Mouse (Mus musculus) gastrocnemius, postnatal 36 days (tissue): ENCODE data around the gene Vps45. TPM values are rescaled to one million over a fixed set of nuclear protein-coding genes. Genes with fewer than 3 reads are reported as not detected.

Experiments
- DNase-seq, 2 experiments: peaks; one replicate each; pipeline ENCODE4 v3.0.0; 2022
- intact Hi-C: fragments of 180-260 bp; cut with DNase I; formaldehyde crosslinking; loops from one replicate; pipeline ENCODE4 v1.15.1; 2025
- total RNA-seq, 2 experiments: library from RNA; stranded (reverse); gene quantifications; 2 replicates each; pipeline ENCODE4 v1.2.3; 2021

Vps45 gene
- total RNA-seq, 2 experiments from 2014 or later, result 13.4 to 17.5 TPM

DNA sequence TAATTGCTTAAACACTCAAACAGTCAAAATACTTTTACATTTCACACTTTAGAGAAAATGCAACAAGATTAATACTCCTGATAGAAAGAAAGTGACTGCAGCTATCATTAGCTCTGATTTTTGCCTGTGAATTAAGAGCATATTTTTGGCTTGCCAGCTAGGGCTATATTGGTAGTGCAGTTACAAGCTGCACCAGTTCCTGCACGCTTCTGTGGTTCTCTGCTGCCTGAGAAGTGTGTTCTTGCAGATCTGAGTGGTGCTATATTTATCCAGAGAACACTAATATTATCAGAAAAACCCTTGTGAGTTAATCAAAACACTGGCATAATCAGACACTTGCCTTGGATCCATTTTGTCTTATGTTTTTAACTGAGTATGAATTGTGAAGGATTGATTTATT, 15.2 kb downstream of the Vps45 start:
- intact Hi-C loops, result no loop called here
- DNase-seq, result no peak

DNA sequence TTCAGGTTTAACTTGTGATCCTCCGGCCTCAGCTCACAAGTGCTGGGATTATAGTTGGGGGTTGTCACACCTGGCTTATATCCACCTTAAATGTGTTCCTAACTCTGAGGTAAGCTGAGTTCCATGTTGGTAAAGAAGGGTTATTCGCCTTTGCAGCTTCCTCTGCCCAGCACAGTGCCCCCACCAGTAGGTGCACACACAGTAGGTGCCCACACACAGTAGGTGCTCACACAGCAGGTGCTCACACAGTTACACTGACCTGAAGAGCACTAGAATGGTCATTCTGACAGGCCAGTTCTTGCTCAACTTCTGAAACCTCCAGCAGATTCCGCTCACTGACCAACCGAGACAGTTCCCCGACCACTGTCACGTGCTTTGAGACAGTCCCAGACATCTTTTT, 17.2 kb downstream of the Vps45 start:
- no peak for DNase-seq
- intact Hi-C loops, result no loop called here

DNA sequence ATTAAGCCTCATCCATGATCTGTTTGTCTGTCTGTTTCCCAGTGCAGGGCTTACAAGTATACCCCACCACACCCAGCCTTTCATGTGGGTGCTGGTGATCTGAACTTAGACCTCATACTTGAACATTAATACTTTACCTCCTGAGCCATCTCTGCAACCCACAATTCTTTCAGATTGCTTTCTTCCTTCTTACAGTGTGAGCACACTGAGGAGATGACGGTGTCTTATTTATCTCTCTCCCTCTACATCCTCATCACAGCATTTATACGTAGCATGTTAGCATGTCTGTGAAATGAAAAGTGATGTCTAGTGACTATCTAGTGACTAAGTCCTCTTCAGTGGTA, 17.6 kb downstream of the Vps45 start:
- no peak for DNase-seq
- intact Hi-C loops, result no loop called here

DNA sequence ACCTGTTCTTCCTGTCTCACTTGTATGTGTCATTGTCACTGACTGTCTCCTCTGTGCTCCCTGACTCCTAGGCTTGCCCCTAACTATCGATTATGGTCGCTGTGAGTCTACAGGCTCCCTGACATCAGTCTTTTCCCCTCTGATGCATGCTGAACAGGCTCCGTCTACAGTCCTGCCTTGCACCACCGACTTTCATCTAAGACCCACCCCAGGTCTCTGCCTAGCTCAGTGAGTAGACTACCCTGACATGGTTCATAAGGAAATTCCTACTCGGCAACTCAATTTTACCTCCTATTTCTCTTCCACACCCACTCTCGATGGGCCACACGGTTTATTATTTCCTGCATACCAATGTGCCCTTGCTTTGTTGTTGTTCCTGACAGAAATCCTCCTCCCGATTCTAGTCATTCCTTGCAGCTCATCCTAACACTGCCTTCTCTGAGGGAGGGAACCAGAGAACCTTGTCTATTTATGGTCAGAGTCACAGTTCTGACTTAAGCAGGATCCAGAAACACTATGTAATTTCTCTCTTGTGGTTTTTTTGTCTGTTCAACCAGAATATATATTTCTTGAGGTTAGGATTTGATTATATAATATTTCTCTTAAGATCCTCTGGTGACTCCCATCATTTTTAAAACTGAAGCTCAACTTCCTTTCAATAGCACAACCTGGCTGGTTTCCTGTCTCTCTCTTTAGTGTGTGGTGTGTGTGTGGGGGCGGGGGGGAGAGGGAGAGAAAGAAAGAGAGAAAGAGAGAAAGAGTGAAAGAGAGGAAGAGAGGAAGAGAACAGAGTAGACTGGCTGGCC, 18.2 kb downstream of the Vps45 start:
- DNase-seq, result no peak
- intact Hi-C loops, result no loop called here

DNA sequence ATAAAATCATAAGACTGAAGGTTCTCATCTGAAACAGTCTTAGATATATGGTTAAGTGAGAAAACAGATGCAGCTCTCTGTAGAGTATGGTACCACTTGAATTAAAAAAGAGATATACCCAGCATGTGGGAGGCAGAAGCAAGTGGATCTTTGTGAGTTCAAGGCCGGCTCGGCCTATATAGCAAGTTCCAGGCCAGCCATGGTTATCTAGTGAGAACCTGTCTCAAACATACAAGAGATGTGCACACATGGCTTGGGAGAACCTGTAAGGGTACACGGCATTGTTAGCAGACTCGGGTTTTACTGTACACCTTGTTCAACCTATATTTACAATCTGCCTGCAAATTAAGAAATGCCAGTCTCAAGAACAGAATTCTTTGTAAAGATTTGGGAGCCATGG, 19.4 kb downstream of the Vps45 start:
- intact Hi-C loops, result no loop called here

DNA sequence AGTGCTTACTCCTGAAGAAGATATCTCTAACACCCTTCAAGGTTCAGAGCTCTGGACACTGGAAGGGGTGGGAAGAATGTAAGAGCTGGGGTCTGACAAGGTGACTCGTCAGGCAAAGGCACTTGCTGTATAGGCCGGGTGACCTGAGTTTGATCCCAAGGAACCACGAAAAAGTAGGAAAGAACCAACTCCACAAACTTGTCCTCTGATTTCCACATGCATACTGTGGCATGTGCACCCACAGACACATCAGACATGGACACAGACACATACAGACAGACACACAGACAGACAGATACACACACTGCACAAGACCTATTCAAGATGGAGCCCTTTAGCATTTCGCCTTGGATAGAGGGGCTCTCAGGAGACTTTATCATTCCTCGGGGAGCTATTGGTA, 20.1 kb downstream of the Vps45 start:
- intact Hi-C loops, result no loop called here
- DNase-seq, result no peak

More for the DNA sequence above, 19.4 kb downstream of the Vps45 start:
- DNase-seq, result no peak

DNA sequence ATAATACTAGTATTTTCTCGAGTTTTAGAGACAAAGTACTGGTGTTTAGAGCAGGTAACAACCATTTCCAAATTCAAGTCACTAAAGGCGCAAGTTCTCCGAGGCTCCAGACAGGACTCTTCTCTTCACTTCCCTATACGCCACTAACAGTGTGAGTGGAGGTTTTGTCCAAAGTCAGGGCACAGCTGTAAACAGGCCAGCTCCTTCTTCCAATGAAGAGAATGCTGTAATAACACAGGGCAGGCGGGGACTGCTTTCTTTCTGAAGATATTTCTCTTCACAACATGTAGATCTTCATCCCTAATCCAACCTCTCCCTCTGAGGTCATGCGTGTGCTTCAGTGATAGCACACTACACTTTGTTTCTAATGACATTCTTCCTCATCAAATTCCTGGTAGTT, 21.5 kb downstream of the Vps45 start:
- intact Hi-C loops, result no loop called here
- no peak for DNase-seq

DNA sequence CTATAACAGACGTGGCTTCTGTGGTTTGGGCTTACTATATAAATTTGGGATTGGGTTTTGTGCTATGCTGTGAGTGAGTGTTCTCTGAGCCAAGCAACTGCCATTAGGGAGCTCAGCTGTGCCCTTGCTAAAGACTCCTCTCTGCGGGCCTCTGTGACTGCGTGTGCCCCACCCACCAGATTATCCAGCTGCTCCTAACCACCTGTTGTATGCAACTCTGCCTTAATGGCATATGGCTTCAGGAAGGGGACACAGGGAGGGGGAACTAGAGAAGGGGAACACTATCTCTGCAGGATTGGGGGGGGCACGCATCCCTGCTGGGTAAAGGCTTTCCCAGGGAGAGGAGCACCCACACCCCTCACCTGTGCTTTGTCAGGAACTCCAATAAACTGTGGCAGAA, 25.2 kb downstream of the Vps45 start:
- intact Hi-C loops, result no loop called here
- DNase-seq, result no peak

DNA sequence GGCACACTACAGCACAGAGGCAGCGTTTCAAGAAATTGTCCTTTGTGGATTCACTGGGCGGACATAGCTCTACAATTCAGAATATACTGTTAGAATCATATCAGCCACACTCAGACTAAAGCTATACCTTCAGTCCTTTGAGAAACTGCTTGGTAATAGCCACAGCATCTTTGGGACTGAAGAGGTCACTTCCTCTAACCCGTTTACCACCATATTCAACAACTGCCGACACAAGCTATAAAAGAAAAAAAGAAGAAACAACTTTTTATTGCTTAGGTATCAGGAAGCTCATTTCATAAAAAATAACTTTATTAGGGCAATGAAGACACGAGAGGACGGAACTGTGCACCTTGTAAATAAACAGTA, 25.6 kb downstream of the Vps45 start:
- intact Hi-C loops, result no loop called here
- no peak for DNase-seq

DNA sequence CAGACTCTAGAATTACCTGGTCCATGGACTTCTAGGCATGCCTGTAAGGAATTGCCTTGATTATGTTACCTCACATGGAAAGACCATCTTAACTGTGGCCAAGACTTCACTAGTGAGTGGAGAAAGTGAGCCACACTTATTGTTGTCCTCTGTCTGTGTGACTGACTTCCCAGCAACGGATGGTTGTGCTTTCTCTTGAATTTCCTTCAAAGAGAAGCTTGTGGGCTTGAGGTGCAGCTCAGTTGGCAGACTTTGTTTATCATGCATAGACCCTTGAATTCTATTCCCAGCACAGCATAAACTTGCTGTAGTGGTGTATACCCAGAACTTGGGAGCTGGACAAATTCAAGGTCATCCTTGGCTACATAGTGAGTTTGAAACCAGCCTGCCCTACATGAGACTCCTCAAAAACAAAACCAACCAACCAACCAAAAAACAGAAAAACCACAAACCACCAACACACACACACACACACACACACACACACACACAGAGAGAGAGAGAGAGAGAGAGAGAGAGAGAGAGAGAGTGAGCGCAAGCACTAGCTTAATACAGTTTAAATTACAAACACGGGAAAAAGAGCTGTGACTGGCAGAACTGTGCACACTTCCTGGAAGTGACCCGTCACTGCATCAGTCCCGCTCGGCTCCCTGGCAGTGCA, 26.1 kb downstream of the Vps45 start:
- intact Hi-C loops, result no loop called here
- no peak for DNase-seq

DNA sequence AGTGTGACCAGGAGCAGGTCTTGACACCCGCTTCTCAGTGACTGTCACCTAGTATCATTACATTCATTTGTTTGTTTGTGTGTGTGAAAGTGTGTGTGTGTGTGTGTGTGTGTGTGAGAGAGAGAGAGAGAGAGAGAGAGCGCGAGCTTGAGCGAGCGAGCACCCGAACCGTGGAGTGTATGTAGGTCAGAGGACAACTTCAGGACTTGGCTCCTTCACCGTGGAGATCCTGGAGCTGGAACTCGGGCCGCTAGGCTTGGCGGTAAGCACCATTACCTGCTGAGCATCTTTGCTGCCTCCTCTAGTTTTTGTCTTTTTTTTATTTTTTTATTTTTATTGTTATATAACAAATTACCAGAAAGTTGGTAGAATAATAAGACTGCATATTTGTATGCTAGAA, 28.5 kb downstream of the Vps45 start:
- intact Hi-C loops, result no loop called here
- DNase-seq, result no peak

DNA sequence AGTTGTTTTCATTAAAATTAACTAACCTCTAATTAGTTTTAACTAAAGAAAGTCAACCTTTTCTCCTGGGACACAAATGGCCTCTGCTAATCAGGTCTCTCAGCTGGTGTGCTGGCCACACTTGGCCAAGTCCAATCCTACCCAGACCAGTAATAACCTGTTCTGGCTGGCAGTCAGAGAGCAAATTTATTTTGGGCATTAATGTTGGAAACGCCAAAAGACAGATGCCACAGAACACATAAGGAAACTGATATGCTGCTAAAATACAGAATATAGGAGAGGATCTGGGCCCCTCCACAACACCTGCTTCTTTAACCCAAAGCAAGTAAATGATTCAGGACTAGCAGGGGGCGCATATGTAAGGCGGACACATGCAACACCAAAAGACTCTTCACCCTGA, 28.9 kb downstream of the Vps45 start:
- no peak for DNase-seq
- intact Hi-C loops, result no loop called here

DNA sequence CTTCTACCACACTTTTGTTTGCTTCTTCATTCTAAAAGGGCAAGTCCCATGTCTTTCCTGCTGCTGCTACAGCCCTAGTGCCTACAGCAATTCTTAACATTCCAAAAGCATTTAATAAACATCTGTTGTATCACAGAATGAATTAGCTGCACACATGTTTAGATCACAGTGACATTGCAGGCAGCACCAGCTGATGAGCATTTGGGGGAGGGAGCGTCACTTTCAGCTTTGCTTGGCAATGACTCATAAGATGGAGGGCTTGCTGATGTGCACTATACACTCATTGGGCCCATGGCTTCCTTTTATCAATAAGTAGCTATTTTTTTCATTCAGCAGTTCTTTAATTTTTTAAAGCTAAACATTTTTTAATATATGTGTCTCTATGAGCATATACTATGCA, 30.4 kb downstream of the Vps45 start:
- intact Hi-C loops, result no loop called here
- DNase-seq, result no peak

DNA sequence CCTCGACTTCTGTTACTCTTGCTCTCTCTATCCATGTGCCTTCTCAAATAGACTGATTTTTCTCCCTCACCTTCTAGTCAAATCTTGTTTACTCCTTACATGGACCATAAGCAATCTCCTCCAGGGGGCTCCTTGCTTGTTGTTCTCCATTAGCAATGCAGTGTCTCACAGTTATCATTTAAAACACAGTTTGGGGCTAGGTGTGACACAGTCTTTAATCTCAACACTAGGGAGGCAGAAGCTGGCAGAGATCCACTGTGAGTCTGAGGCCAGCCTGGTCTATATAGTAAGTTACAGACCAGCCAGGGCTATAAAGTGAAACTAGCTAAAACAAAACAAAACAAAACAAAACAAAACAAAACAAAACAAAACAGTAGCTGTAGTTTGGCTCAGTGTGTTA, 31.1 kb downstream of the Vps45 start:
- intact Hi-C loops, result no loop called here
- DNase-seq, result no peak

DNA sequence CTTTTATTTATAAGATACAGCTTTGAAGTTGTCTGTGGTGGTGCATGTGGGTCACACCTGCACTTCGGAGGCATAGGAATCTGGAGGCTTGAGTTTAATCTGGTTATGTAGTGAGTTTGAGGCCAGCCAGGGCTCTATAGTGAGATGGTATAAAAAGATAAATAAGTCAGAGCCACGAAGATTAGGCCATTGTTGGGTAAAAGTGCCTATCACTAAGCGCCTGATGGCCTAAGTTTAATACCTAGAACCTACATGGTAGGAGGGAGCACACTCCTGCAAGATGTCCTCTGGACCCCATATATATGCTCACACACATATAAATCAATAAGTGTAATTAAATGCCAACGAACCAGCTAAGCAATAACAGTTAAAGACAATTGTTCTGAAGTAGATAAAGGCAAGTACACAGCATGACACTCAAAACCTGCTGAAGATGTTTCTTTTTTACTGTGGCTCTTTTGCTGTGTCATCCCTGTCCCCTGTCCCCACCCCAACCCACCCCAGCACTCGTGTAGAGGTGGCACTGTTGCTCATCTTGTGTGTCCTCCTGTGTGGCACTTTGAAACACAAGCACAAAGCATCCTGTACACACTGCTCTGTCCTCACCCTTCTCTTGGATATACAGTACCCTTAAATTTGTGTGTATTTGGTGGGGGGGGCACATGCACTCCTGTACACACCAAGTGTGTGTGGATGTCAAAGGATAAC, 36.7 kb downstream of the Vps45 start:
- no peak for DNase-seq
- intact Hi-C loops, result no loop called here

DNA sequence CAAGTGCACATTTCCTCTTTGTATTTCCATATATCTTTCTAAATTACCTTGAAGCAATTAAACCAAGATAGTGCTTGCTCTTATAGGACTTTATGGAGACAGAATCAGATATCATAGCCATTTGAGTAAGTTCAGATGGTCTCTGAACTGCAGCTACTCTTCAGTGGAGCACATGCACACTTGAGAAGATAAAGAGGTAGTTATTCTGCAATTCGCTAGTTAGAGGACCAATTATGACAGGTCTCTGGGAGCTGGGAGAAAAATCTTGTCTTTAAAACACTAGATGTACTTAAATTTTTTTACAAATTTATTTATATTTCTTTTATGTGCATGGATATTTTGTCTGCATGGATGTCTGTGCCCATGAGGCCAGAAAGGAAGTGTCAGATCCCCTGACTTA, 37.5 kb downstream of the Vps45 start:
- intact Hi-C loops, result no loop called here
- no peak for DNase-seq

DNA sequence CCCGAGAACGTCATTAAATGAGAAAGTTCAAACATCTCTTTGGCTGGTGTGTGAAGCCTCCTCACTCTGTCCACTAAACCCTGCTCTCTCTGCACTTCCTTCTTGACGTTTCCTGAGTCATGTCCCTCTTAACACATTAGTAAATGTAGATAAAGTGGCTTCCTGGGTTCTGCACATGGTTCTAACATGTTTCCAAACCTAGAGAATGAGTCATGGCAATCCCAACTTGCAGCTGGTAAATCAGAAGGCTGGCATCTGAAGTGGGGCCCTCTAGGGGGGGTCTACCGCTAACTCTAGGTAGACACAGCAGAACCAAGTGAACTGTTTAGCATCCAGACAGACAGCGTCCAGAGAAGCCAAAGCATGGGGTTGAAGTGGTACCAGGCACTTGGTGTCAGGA, 40.8 kb downstream of the Vps45 start:
- DNase-seq, result no peak

DNA sequence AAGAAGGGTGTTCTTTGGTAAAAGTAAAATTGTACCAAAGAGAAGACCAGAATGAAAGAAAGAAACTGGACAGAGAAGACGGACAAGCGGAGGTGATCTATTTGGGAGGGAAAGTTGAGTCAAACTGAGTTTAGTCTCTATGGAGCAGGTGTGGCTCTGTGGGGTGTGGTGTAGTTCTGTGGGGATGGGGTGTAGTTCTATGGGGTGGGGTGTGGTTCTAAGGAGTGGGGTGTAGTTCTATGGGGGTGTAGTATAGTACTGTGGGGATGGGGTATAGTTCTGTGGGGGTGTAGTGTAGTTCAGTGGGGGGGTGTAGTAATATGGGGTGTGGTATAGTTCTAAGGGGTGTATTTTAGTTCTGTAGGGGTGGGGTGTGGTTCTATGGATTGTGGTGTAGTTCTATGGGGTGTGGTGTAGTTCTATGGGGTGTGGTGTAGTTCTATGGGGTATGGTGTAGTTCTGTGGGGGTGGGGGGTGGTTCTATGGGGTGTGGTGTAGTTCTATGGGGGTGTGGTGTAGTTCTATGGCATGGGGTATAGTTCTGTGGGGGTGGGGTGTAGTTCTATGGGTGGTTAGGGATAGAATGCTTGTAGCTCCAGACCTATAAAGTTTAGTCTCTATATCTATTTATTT, 41.9 kb downstream of the Vps45 start:
- no peak for DNase-seq

More for the DNA sequence above, 40.8 kb downstream of the Vps45 start:
- intact Hi-C loops, result no loop called here

DNA sequence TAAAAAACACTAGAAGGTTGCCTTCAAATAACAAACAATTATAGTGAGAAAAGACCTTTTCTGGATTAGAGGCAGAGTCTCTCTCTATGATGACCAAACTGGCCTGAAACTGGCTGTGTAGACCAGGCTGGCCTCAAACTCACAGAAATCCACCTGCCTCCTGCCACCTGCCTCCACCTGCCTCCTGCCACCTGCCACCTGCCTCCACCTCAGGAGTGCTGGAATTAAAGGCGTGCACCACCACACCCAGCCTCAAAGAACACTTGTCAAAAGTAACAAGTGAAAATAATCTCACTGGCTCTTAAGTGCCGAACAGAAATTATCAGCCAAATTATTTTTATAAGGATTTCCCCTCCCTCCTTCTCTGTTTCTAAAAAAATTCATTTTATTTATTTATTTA, 42.6 kb downstream of the Vps45 start:
- no peak for DNase-seq
- intact Hi-C loops, result no loop called here

More for the DNA sequence above, 41.9 kb downstream of the Vps45 start:
- intact Hi-C loops, result no loop called here

DNA sequence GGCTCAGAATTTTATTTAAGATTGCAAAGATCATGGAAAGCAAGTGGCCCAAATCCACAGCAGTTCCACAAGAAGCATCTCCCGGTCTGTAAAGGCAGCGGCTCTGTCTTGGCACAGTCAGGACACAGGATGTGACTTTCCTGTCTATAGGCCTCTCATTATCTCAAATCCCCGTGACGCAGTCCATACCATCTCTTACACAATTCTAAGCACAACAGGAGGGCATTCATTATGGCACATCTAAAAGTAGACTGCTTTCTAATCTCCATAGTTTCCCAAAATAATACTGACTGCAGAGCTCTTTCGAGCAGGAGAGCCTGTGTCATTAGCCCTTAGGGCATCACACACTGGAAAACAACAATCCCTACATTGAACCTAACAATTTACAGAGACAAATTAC, 45.5 kb downstream of the Vps45 start:
- intact Hi-C loops, result loop anchor here (5.0 kb wide), 1 partner anchor 36 kb away; no protein-coding TSS in a partner anchor

DNA sequence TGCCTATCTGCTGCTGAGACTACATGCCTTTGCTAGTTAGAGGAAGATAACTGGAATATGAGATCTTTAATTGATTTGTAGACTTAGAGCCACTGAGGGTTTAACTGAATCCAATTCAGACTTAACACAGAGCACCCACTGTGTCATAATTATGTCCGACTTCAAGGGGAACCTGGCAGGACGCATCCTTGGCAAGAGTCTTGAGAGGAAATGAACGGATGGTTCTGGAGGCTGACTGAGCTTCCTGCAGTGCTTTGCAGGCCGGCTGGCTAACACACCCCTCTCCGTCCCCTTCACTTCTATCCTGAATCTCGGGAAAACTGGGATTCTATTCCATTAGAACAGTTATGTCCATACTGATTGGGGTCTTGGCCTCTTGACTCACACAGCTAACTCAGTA, 49.8 kb downstream of the Vps45 start:
- intact Hi-C loops, result no loop called here

More for the DNA sequence above, 45.5 kb downstream of the Vps45 start:
- no peak for DNase-seq

More for the DNA sequence above, 49.8 kb downstream of the Vps45 start:
- DNase-seq, result no peak
